Mouse (Mus musculus) G1E (cell line): ENCODE measurements at regions not wholly inside any gene's neighbourhood (a gene's known extent, or its start where the extent isn't known, plus 50 kb on each side); places are given as distances from the start of the nearest gene placed in this dataset.

ENCODE experiments used
- ATAC-seq: 2 replicates; pipeline ENCODE4 v1.8.0; 2016; ENCODE audit warnings: mild to moderate bottlenecking; ENCODE audit not compliant: insufficient number of reproducible peaks, poor library complexity, low FRiP score, severe bottlenecking; ENCODE audit errors: extremely low read depth
- DNase-seq: peaks from one replicate; pipeline ENCODE4 v3.0.0; 2012; ENCODE audit warnings: low spot score
- H3K27me3 ChIP-seq: 2 replicates; pipeline ENCODE4 v1.6.1; 2012; ENCODE audit warnings: mild to moderate bottlenecking, low read length, inconsistent platforms; ENCODE audit not compliant: insufficient read depth
- H3K36me3 ChIP-seq: replicated peaks from 2 replicates; pipeline ENCODE3; 2012; ENCODE audit warnings: mild to moderate bottlenecking, inconsistent platforms
- H3K4me1 ChIP-seq: 2 replicates; pipeline ENCODE4 v1.6.1; 2012; ENCODE audit warnings: low read depth, low read length, inconsistent platforms, mixed read lengths; ENCODE audit not compliant: insufficient read depth
- H3K4me3 ChIP-seq: 2 replicates; pipeline ENCODE4 v1.5.1; 2012; ENCODE audit warnings: low read depth, mild to moderate bottlenecking, inconsistent platforms, low read length, moderate library complexity, mixed read lengths
- H3K9me3 ChIP-seq: replicated peaks from 2 replicates; pipeline ENCODE4 v1.6.1; 2012; ENCODE audit warnings: inconsistent platforms
- CTCF ChIP-seq: IDR thresholded peaks from 2 replicates; pipeline ENCODE4 v1.5.1; 2012; ENCODE audit warnings: low read depth, low read length, inconsistent platforms, mixed read lengths
- GATA1 ChIP-seq: IDR thresholded peaks from 2 replicates; pipeline ENCODE4 v1.6.1; 2012; ENCODE audit warnings: borderline replicate concordance, low read length, inconsistent platforms, mixed read lengths
- GATA2 ChIP-seq: IDR thresholded peaks from 2 replicates; pipeline ENCODE4 v1.6.1; 2012; ENCODE audit warnings: low read depth, low read length, inconsistent platforms, borderline replicate concordance
- POLR2AphosphoS5 ChIP-seq: IDR thresholded peaks from 2 replicates; pipeline ENCODE4 v1.6.1; 2012; ENCODE audit warnings: low read depth, low read length, inconsistent platforms; ENCODE audit not compliant: insufficient replicate concordance
- TAL1 ChIP-seq: conservative IDR thresholded peaks from 2 replicates; pipeline ENCODE4 v1.6.1; 2012; ENCODE audit warnings: low read depth, low read length, inconsistent platforms, mixed read lengths

DNA sequence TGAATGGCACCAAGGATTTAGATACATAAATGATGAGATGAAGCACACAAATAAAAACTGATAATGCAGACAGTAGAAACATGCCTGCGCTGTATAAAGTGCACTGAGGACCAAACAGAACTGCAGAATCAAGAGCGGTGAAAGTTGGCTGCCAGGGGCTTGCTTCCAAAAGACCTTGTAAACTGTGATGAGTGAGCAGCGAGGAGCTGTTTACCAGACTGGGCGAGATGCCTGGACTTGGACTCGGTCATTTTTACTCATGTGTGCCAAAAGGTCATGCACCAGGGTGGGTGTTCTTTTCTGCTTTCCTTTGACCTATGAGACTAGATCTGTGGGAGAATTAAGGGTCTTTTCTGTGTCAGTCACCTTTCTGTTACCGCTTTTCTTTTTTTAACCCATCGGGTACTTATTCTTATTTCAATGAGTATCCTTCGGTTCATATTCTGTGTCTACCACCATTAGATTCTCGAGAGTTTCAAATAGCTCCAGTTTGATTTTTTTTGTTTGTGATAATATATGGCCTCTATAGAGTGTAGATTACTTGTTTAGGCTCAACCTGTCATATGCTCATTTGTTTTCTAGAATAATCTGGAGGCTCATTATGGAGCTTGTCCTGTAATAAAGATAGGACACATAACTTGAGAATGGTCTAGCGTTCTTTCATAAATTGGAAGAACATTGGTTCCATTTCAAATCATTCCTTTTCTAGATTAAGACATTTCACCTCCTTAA lies 226.3 kb upstream of the Zfp770 start:
- no peaks in the 10 kb centered on the region for H3K4me1 ChIP-seq
- no peak overlapping the region for H3K4me3 ChIP-seq
- no peaks in the 10 kb centered on the region for H3K9me3 ChIP-seq
- no peak for ATAC-seq
- no peaks in the 10 kb centered on the region for H3K27me3 ChIP-seq
- no peaks in the 10 kb centered on the region for H3K36me3 ChIP-seq
- DNase-seq, result no peak
- TF ChIP-seq GATA1 (no peak), CTCF (no peak), GATA2 (no peak), POLR2AphosphoS5 (no peak), TAL1 (no peak)

DNA sequence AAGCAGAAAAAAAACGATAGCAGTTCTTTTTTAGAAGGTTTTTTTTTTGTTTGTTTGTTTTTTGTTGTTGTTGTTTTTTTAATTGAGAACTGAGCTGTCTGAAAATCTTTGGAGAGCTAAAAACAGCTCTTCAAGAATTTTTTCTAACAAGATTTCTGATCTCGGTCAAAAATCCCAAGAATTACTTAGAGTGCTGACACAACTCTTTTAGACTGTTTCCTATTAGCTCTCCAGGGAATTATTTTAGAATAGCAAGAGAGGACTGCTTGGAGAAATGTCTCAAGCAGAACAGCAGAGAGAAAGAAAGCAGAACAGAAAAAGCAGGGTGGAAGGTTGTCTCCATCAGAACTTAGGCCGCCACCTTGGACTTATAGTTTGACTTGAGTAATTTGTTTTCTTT lies 218.1 kb upstream of the Zfp770 start:
- Histone ChIP-seq H3K4me1 (no peaks in the 10 kb centered on the region), H3K9me3 (no peaks in the 10 kb centered on the region), H3K36me3 (no peaks in the 10 kb centered on the region), H3K4me3 (no peak overlapping the region), H3K27me3 (no peaks in the 10 kb centered on the region)
- ATAC-seq, result no peak
- DNase-seq, result no peak
- TF ChIP-seq TAL1 (no peak), GATA2 (no peak), GATA1 (no peak), CTCF (no peak), POLR2AphosphoS5 (no peak)

DNA sequence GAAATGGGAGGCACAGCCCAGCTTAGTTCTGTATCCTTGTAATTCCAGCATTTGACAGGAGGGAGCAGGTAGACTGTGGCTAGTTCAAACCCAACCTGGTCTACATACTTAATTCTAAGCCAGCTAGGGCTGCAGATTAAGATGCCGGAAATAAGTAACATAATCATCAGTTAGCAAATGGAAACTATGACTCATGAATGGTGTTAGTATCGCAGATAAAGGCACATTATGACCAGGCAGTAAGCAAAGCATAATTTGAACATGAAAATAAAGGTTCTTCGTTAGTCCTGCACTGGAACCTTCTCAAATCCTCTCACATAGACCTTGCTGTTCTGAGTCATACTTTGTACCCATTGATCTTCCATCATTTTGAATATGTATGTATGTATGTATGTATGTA lies 211.7 kb upstream of the Zfp770 start:
- Histone ChIP-seq H3K27me3 (no peaks in the 10 kb centered on the region), H3K4me1 (no peaks in the 10 kb centered on the region), H3K9me3 (no peaks in the 10 kb centered on the region), H3K36me3 (no peaks in the 10 kb centered on the region), H3K4me3 (no peak overlapping the region)
- TF ChIP-seq GATA1 (no peak), GATA2 (no peak), POLR2AphosphoS5 (no peak), TAL1 (no peak), CTCF (no peak)
- no peak for ATAC-seq
- DNase-seq, result no peak

DNA sequence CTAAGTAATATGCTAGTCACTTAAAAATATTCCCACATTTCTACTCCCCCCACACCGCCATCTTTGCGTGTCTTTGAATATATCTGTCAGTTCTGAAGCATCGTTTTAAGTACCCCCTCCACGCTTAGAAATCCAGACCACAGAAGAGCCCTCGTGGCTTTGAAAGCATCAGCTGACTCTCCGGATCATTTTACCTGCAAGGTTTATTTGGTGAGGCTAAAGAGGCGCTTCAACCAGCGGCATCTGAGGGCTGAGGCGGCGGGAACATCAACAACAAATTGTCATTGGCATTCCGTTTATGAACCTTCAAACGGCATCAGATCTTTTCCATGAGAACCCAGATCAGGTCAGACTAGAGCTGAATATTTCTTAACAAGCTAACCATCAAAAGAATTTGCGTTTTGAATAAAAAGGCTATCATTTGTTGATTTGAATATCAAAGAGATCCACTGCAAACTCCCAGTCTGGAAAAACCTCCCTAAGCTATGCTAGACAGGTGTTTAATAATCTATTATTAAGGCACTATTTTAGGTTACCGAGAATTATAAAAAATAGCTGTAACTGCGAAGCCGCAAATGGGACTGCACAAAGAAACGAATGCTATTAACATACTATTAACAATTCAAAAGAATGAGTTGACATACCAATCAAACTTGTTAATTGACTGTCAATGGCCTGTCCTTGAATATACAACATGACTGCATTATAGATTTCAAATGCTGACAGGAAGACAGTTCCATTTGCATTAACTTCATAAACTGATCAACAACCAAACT lies 210.9 kb upstream of the Zfp770 start:
- Histone ChIP-seq H3K27me3 (no peaks in the 10 kb centered on the region), H3K9me3 (no peaks in the 10 kb centered on the region), H3K4me1 (no peaks in the 10 kb centered on the region), H3K36me3 (no peaks in the 10 kb centered on the region), H3K4me3 (no peak overlapping the region)
- TF ChIP-seq POLR2AphosphoS5 (no peak), CTCF (no peak), TAL1 (no peak), GATA1 (no peak), GATA2 (no peak)
- DNase-seq (no peak), ATAC-seq (no peak)

DNA sequence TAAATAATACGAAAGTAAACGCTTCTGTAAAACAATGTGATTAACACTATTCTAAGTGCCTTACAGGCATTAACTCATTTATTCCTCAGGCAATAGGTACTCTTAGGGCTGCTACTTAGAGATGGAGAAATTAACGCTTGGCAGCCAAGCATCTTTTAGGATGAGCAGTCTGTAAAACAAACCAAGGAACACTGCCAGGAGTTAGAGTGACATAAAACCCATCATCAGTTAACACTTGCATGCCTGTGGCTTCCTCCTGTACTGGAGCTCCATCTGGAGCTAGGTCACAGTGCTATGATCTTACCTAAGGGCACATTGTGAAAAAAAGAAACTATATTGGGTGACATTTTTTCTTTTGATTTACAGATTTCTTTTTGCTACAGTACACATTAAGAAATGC lies 209.4 kb upstream of the Zfp770 start:
- H3K4me1 ChIP-seq, result no peaks in the 10 kb centered on the region
- no peak for ATAC-seq
- H3K36me3 ChIP-seq, result no peaks in the 10 kb centered on the region
- no peaks in the 10 kb centered on the region for H3K9me3 ChIP-seq
- no peak for DNase-seq
- TF ChIP-seq TAL1 (no peak), CTCF (no peak), GATA2 (no peak), GATA1 (no peak), POLR2AphosphoS5 (no peak)
- no peak overlapping the region for H3K4me3 ChIP-seq
- H3K27me3 ChIP-seq, result no peaks in the 10 kb centered on the region

DNA sequence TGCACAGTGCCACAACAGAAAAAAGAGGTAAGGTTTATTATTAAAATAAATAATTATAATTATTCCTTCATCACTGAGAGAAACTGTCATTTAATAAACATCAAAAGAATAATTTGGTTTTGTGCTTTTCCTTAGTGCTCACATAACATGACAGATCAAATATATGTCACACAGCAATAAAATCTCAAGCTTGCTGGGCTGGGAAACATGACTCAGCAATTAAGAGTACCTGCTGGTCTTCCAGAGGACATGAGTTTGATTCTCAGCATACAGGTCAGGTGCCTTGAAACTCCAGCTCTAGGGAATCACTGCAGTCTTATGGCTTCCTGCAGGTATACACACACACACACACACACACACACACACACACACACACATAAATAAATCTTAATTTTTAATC lies 208.3 kb upstream of the Zfp770 start:
- Histone ChIP-seq H3K27me3 (no peaks in the 10 kb centered on the region), H3K4me3 (no peak overlapping the region), H3K36me3 (no peaks in the 10 kb centered on the region), H3K4me1 (no peaks in the 10 kb centered on the region), H3K9me3 (no peaks in the 10 kb centered on the region)
- ATAC-seq (no peak), DNase-seq (no peak)
- TF ChIP-seq POLR2AphosphoS5 (no peak), GATA1 (no peak), TAL1 (no peak), CTCF (no peak), GATA2 (no peak)
